Mouse (Mus musculus): ENCODE measurements around the gene Chrm4. TPM values are rescaled to one million over a fixed set of nuclear protein-coding genes. Genes with fewer than 3 reads are reported as not detected.

Chrm4 gene
- polyA plus RNA-seq, 1 experiment from 2014 or later, result 0.74 TPM

- Histone ChIP-seq H3K4me1 (peaks cover 68% of the 10 kb centered on the region), H3K27ac (replicated peaks) (no peak overlapping the region), H3K9me3 (no peaks in the 10 kb centered on the region), H3K27me3 (replicated peaks; ENCODE audit: low read depth, poor library complexity, severe bottlenecking) (peaks cover 56% of the 10 kb centered on the region), H3K4me3 (no peak overlapping the region), H3K36me3 (replicated peaks) (peaks cover 29% of the 10 kb centered on the region)
- 89% methylated on average over 15 of the region's 15 CpGs for WGBS
- DNase-seq (ENCODE audit: low spot score), result no peak
Measured at GRCm38 (mm10) chr2:91925442-91925841, 1.6 kb upstream of the Chrm4 start.

GRCm38 (mm10) chr2:91927826-91928533 is 931 bp downstream of the Chrm4 start:
- H3K27ac ChIP-seq (replicated peaks), result peak overlapping the region; percentile 8; the same call in 1 of the 2 replicates
- H3K4me1 ChIP-seq, result peaks cover 62% of the 10 kb centered on the region

DNA sequence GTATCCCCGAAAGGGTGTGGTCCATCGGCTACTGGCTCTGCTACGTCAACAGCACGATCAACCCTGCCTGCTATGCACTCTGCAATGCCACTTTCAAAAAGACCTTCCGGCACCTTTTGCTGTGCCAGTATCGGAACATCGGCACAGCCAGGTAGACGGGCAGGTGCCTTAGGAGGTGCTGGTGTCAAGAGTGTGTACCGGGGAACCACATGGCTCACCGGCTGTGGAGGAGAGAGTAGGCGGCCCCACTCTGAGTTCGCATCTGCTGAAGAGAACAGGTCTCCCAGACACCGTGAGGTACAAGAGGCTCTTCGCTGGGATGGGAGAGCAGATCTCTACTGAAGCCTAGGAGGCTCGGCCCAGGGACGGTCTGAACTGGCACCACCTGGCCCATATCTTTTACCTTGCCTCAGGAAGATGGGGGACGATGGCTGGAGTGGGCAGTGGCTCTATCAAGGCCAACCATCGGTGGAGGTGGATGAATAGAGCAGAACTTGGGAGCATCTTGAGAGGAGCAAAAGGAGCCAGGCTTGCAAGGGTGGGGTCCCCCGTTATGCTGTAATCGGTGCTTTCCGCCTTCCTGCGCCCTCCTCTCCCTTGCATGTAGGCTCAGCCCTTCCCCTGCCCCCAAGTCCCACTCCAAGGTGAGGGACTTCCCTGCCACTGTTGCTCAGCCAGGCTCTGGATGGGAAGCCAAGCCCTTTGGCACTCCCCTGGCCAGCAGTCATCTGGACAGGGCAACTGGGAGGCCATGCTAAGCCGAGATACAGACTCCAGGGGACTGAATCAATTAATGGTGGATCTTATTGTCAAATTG is 1.7 kb downstream of the Chrm4 start:
- H3K4me3 ChIP-seq, result peak overlapping the region; percentile 97
- peaks cover 62% of the 10 kb centered on the region for H3K4me1 ChIP-seq
- no peaks in the 10 kb centered on the region for H3K9me3 ChIP-seq
- DNase-seq (ENCODE audit: low spot score), result no peak
- peaks cover 40% of the 10 kb centered on the region for H3K36me3 ChIP-seq (replicated peaks)
- H3K27me3 ChIP-seq (replicated peaks; ENCODE audit: low read depth, poor library complexity, severe bottlenecking), result peaks cover 23% of the 10 kb centered on the region
- H3K27ac ChIP-seq (replicated peaks), result peak overlapping the region; percentile 12; the same call in 1 of the 2 replicates
- 76% methylated on average over 23 of the region's 23 CpGs for WGBS

More at GRCm38 (mm10) chr2:91927826-91928533, 931 bp downstream of the Chrm4 start:
- Histone ChIP-seq H3K9me3 (no peaks in the 10 kb centered on the region), H3K4me3 (peak overlapping the region; percentile 36), H3K27me3 (replicated peaks; ENCODE audit: low read depth, poor library complexity, severe bottlenecking) (peaks cover 30% of the 10 kb centered on the region), H3K36me3 (replicated peaks) (peaks cover 32% of the 10 kb centered on the region)
- peak; percentile 87 for DNase-seq (ENCODE audit: low spot score)
- WGBS, result 42% methylated on average over 34 of the region's 34 CpGs

DNA sequence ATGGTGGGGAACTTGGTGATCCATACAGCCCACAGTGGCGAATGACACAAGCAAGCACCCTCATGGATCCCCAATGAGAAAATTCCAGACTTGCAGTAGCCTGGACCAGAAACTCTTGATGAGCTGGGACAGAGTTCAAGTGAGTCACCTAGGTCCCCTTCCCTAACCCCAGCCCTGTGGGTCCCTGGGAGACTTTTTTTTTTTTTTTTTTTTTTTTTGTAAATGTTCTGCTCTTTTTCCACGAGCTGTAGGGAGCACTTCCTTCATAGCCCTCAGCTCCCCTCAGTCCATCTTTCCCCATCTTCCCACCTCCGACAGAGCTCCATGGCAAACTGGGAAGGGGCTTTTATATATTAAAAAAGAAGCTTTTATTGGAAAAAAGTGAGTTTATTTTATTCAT is 2.4 kb downstream of the Chrm4 start:
- Histone ChIP-seq H3K27me3 (replicated peaks; ENCODE audit: low read depth, poor library complexity, severe bottlenecking) (peaks cover 16% of the 10 kb centered on the region), H3K9me3 (no peaks in the 10 kb centered on the region), H3K4me1 (peaks cover 63% of the 10 kb centered on the region), H3K27ac (replicated peaks) (peak overlapping the region; percentile 100), H3K4me3 (peak overlapping the region; percentile 97), H3K36me3 (replicated peaks) (peaks cover 46% of the 10 kb centered on the region)
- 62% methylated on average over 3 of the region's 3 CpGs for WGBS
- no peak for DNase-seq (ENCODE audit: low spot score)

- peak overlapping the region; percentile 97 for H3K4me3 ChIP-seq
- H3K27ac ChIP-seq (replicated peaks), result peak overlapping the region; percentile 100
- DNase-seq (ENCODE audit: low spot score), result peak; percentile 88
- peaks cover 51% of the 10 kb centered on the region for H3K36me3 ChIP-seq (replicated peaks)
- peaks cover 68% of the 10 kb centered on the region for H3K4me1 ChIP-seq
- H3K27me3 ChIP-seq (replicated peaks; ENCODE audit: low read depth, poor library complexity, severe bottlenecking), result peaks cover 11% of the 10 kb centered on the region
- H3K9me3 ChIP-seq, result no peaks in the 10 kb centered on the region
- WGBS, result 11% methylated on average over 12 of the region's 12 CpGs
Measured at GRCm38 (mm10) chr2:91929936-91930335, 2.9 kb downstream of the Chrm4 start.

DNA sequence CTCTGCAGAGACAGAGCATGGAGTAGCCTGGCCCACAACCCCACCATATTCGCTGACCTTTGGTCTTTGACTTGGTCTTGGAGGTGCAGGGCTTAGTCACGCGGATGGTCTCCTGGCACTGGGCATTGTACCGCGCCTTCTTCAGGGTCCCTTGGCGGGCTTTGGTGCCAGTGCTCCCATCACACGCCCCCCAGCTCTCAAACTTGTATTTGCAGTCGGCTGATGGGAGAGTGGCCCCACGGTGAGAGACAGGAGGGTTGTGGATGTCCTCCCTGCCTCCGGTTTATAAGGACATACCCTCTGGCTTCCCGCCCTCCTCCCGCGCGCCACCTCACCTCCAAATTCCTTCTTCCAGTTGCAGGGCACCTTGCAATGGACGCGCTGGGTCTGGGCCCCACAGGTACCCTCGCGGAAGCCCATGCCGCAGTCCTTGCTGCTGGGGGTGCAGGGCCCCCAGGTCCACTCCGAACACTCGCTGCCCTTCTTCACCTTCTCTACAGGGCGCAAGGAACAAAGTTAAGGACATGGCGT is 3.8 kb downstream of the Chrm4 start:
- H3K36me3 ChIP-seq (replicated peaks), result peaks cover 60% of the 10 kb centered on the region
- peaks cover 73% of the 10 kb centered on the region for H3K4me1 ChIP-seq
- peak; percentile 62 for DNase-seq (ENCODE audit: low spot score)

DNA sequence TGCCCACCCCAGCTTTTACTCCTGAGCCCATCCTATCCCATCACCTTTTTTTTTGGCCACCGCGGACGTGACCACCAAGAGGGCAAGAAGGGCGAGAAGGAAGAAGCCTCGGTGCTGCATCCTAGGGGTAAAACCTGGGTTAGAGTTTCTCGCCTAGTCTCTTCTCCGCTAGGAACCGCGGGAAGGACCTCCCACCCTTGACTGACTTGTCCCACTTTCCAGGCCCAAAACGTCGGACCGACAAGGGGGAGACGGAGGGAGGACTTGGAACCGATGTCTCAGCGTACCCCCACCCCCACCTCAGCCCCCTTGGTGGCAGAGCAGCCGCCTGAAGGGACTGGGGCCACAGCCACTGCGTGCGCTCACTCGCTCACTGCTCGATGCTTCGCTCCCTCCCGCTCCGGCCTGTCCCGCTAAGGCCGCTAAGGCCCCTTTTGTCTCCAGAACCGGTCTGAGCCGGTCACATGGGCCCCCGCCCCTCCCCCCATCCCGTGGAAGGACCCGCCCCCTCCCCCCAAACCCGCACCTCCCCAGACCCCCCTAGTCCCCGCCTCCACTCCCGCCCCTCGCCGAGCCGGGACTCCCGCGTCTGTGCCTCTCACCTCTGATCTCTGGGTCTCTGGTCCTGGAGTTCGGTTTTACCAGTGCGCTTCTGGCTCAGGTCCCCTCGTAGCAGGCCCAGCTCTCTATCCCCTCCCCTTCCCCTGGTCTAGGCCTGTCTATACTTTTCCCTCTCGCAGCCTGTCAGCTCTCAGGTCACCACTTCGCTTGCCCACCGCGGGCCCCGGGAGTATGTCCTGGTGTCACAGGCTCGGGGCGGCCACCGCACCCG is 4.5 kb downstream of the Chrm4 start:
- peak overlapping the region; percentile 97 for H3K4me3 ChIP-seq
- H3K27ac ChIP-seq (replicated peaks), result peak overlapping the region; percentile 100
- no peaks in the 10 kb centered on the region for H3K9me3 ChIP-seq
- peak; percentile 97 for DNase-seq (ENCODE audit: low spot score)
- under 1% methylated on average over 50 of the region's 50 CpGs for WGBS
- peaks cover 67% of the 10 kb centered on the region for H3K36me3 ChIP-seq (replicated peaks)
- H3K27me3 ChIP-seq (replicated peaks; ENCODE audit: low read depth, poor library complexity, severe bottlenecking), result no peaks in the 10 kb centered on the region
- H3K4me1 ChIP-seq, result peaks cover 79% of the 10 kb centered on the region

More for the DNA sequence above, 3.8 kb downstream of the Chrm4 start:
- peak overlapping the region; percentile 100 for H3K27ac ChIP-seq (replicated peaks)
- 0 out of 2 replicates have a peak, but pooled peaks cover 2% of the 10 kb centered on the region for H3K27me3 ChIP-seq (replicated peaks; ENCODE audit: low read depth, poor library complexity, severe bottlenecking)
- under 1% methylated on average over 23 of the region's 23 CpGs for WGBS
- peak overlapping the region; percentile 97 for H3K4me3 ChIP-seq
- H3K9me3 ChIP-seq, result no peaks in the 10 kb centered on the region

DNA sequence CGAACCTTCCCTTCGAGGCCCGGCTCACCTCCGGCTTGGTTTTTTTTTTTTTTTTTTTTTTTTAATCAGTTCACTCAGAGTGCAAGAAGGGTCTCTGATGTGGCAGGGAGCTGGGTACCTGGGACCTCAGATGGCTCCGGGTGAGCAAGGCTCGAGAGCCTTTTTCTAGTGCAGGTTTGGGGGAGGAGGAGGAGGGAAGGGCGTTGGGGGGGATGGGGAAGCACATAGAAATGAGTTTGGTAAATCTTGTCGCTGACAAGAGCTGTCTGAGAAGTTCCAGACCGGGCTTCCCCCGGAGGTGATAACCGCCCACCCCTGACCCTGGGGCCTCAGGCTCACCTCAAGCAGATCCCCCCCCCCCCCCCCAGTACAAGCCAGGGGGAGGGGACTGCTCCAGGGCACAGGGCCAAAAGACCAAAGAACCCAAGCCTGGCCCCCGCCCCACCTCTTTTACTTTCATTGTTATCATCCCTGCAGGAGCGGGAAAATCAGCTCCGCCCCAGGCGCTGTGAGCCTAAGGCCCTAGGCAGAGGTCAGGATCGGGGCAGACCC is 5.2 kb downstream of the Chrm4 start, which contains the start of gene Mdk:
TSS of gene Mdk (minus strand) at position 138 of the 552 bp plus-strand sequence.
- DNase-seq (ENCODE audit: low spot score), result peak; percentile 86
- under 1% methylated on average over 16 of the region's 16 CpGs for WGBS
- H3K27me3 ChIP-seq (replicated peaks; ENCODE audit: low read depth, poor library complexity, severe bottlenecking), result no peaks in the 10 kb centered on the region
- peak within 1 kb of the TSS; percentile 100 for H3K27ac ChIP-seq (replicated peaks)
- H3K36me3 ChIP-seq (replicated peaks), result peaks cover 72% of the 10 kb centered on the region
- peak within 1 kb of the TSS; percentile 97 for H3K4me3 ChIP-seq
- H3K4me1 ChIP-seq, result peaks cover 81% of the 10 kb centered on the region
- H3K9me3 ChIP-seq, result no peaks in the 10 kb centered on the region

GRCm38 (mm10) chr2:91932737-91933350 is 5.8 kb downstream of the Chrm4 start:
- Histone ChIP-seq H3K4me3 (peak overlapping the region; percentile 97), H3K27ac (replicated peaks) (peak overlapping the region; percentile 100), H3K36me3 (replicated peaks) (peaks cover 72% of the 10 kb centered on the region), H3K4me1 (peaks cover 77% of the 10 kb centered on the region), H3K27me3 (replicated peaks; ENCODE audit: low read depth, poor library complexity, severe bottlenecking) (no peaks in the 10 kb centered on the region), H3K9me3 (no peaks in the 10 kb centered on the region)
- WGBS, result 9% methylated on average over 6 of the region's 6 CpGs
- peak; percentile 55 for DNase-seq (ENCODE audit: low spot score)

- no peaks in the 10 kb centered on the region for H3K27me3 ChIP-seq (replicated peaks; ENCODE audit: low read depth, poor library complexity, severe bottlenecking)
- 13% methylated on average over 9 of the region's 9 CpGs for WGBS
- no peaks in the 10 kb centered on the region for H3K9me3 ChIP-seq
- H3K4me1 ChIP-seq, result peaks cover 71% of the 10 kb centered on the region
- peak; percentile 78 for DNase-seq (ENCODE audit: low spot score)
- H3K27ac ChIP-seq (replicated peaks), result peak overlapping the region; percentile 100
- peaks cover 72% of the 10 kb centered on the region for H3K36me3 ChIP-seq (replicated peaks)
- peak overlapping the region; percentile 97 for H3K4me3 ChIP-seq
Measured at GRCm38 (mm10) chr2:91933471-91933870, 6.4 kb downstream of the Chrm4 start.

- H3K9me3 ChIP-seq, result no peaks in the 10 kb centered on the region
- H3K27ac ChIP-seq (replicated peaks), result peak overlapping the region; percentile 100
- peaks cover 72% of the 10 kb centered on the region for H3K36me3 ChIP-seq (replicated peaks)
- DNase-seq (ENCODE audit: low spot score), result peak; percentile 39
- peaks cover 65% of the 10 kb centered on the region for H3K4me1 ChIP-seq
- no peaks in the 10 kb centered on the region for H3K27me3 ChIP-seq (replicated peaks; ENCODE audit: low read depth, poor library complexity, severe bottlenecking)
- H3K4me3 ChIP-seq, result peak overlapping the region; percentile 97
- 56% methylated on average over 8 of the region's 8 CpGs for WGBS
Measured at GRCm38 (mm10) chr2:91934016-91934415, 7.0 kb downstream of the Chrm4 start.

Measured in embryonic facial prominence, embryonic 10.5 days (tissue).